Mouse (Mus musculus): ENCODE measurements around the gene Eefsec.

GRCm38 (mm10) chr6:88358210-88358609 lies 88.1 kb downstream of the Eefsec start:
- TF ChIP-seq GATA1 (IDR thresholded peaks at IDR 0.05; ENCODE audit: low read length) (no peak), TAL1 (IDR thresholded peaks at IDR 0.05; ENCODE audit: low read length) (no peak)

Data from erythroblast, embryonic 14.5 days (primary cell).